Mouse (Mus musculus) forebrain, postnatal 0 days (tissue): Measurements from ENCODE around the gene Jchain. TPM values are rescaled to one million over a fixed set of nuclear protein-coding genes. Genes with fewer than 3 reads are reported as not detected.

Source experiments
- ATAC-seq: fragments of 200-750 bp; cut with Nextera tagmentation; 2 replicates; pipeline ENCODE4 v1.8.0; 2017; ENCODE audit warnings: mild to moderate bottlenecking, moderate library complexity
- DNase-seq: peaks from one replicate; pipeline ENCODE4 v3.0.0-alpha.2; 2015
- H3K27ac ChIP-seq: fragments of 300-500 bp; sonication (generic); 2 replicates; pipeline ENCODE4 v1.5.1; 2014; ENCODE audit warnings: low read depth, mild to moderate bottlenecking, antibody characterized with exemption, low read length, moderate library complexity, mixed read lengths
- H3K27me3 ChIP-seq: fragments of 300-500 bp; sonication (generic); 2 replicates; pipeline ENCODE4 v1.6.1; 2014; ENCODE audit warnings: mild to moderate bottlenecking, low read length, mixed read lengths; ENCODE audit not compliant: insufficient read depth
- H3K36me3 ChIP-seq: fragments of 300-500 bp; sonication (generic); 2 replicates; pipeline ENCODE4 v1.6.1; 2014; ENCODE audit warnings: mild to moderate bottlenecking, moderate library complexity; ENCODE audit not compliant: insufficient read depth
- H3K4me1 ChIP-seq: fragments of 300-500 bp; sonication (generic); 2 replicates; pipeline ENCODE4 v1.6.1; 2014; ENCODE audit warnings: antibody characterized with exemption; ENCODE audit not compliant: insufficient read depth
- H3K4me2 ChIP-seq: fragments of 300-500 bp; sonication (generic); 2 replicates; pipeline ENCODE4 v1.6.1; 2014; ENCODE audit warnings: low read depth, mild to moderate bottlenecking, moderate library complexity
- H3K4me3 ChIP-seq: fragments of 300-500 bp; sonication (generic); 2 replicates; pipeline ENCODE4 v1.5.1; 2014; ENCODE audit warnings: low read depth, low read length, mixed read lengths
- H3K9ac ChIP-seq: fragments of 300-500 bp; sonication (generic); 2 replicates; pipeline ENCODE4 v1.6.1; 2014; ENCODE audit warnings: mild to moderate bottlenecking
- H3K9me3 ChIP-seq: fragments of 300-500 bp; sonication (generic); 2 replicates; pipeline ENCODE4 v1.6.1; 2016; ENCODE audit warnings: low read length
- CTCF ChIP-seq: sonication (generic); IDR thresholded peaks from 2 replicates; pipeline ENCODE4 v1.5.1; 2016; ENCODE audit warnings: antibody characterized with exemption, control low read depth, low read depth
- WGBS: fragments of 180-500 bp; shearing (Covaris S2); extraction: QIAGEN DNeasy Blood & Tissue Kit; methylation state at CpG from one replicate; pipeline ENCODE4 v1.1.7; 2014; 5-methylcytosine and 5-hydroxymethylcytosine counted together
- polyA plus RNA-seq: library from polyadenylated mRNA; unstranded; fragments of >200 nt; fragmentation: Nextera tagmentation; extraction: Ambion mirVana; gene quantifications from 2 replicates; pipeline ENCODE4 v1.2.1, GENCODE M21; 2015
- total RNA-seq: library from RNA; depleted of rRNA; stranded (reverse); fragments of >200 nt; gene quantifications from 2 replicates; pipeline ENCODE4 v1.2.3, GENCODE M21; 2014; rRNA removed

Gene Jchain
- 0.14 and 0.23 TPM in 2 replicates for total RNA-seq
- 0.28 and 0.33 TPM in 2 replicates for polyA plus RNA-seq

- 94% methylated on average over 3 of the region's 3 CpGs for WGBS
- no peak for TF ChIP-seq CTCF
- Histone ChIP-seq H3K9me3 (no peaks in the 10 kb centered on the region), H3K4me3 (no peak within 1 kb of the TSS), H3K4me2 (no peak within 1 kb of the TSS), H3K27me3 (no peaks in the 10 kb centered on the region), H3K9ac (no peak within 1 kb of the TSS), H3K4me1 (no peaks in the 10 kb centered on the region), H3K36me3 (no peaks in the 10 kb centered on the region), H3K27ac (no peak within 1 kb of the TSS)
- ATAC-seq: no peak
- no peak for DNase-seq
These were observed at the start of gene Jchain for GRCm38 (mm10) chr5:88527657-88528056. TSS of gene Jchain (minus strand) at chr5:88527891.

GRCm38 (mm10) chr5:88575506-88576338 is 48.0 kb upstream of the Jchain start:
- H3K9me3 ChIP-seq: no peaks in the 10 kb centered on the region

DNA sequence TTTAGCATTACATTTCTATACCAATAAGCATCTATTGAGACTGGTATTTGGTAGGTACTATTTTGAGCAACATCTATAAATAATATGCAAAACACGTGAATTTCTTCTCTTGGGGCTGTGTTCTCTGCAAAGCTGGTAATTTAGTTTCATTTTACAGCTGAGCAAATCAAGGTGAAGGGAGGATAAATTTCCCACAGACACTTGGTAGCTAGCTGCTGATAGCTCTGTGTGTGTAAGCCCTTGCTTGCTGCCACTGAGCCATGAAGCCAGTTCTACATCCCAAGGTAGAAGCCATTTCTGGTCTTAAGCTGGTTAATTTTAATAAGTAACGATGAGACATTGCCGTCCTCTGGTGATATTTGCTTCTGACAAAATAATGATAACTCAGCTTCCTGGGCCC is 47.1 kb upstream of the Jchain start:
- Histone ChIP-seq H3K36me3 (0 out of 2 replicates have a peak, but pooled peaks cover 4% of the 10 kb centered on the region), H3K4me2 (no peak overlapping the region), H3K27ac (no peak overlapping the region), H3K27me3 (no peaks in the 10 kb centered on the region), H3K9ac (no peak overlapping the region), H3K4me3 (no peak overlapping the region), H3K4me1 (no peaks in the 10 kb centered on the region), H3K9me3 (no peaks in the 10 kb centered on the region)
- DNase-seq (no peak), ATAC-seq (no peak)
- TF ChIP-seq CTCF: no peak
- 87% methylated on average over 3 of the region's 3 CpGs for WGBS

More at GRCm38 (mm10) chr5:88575506-88576338, 48.0 kb upstream of the Jchain start:
- H3K4me3 ChIP-seq: no peak overlapping the region
- DNase-seq: peak; percentile 35
- peak; percentile 51 for ATAC-seq
- 0 out of 2 replicates have a peak, but pooled peaks cover under 1% of the 10 kb centered on the region for H3K36me3 ChIP-seq
- no peaks in the 10 kb centered on the region for H3K27me3 ChIP-seq
- H3K4me2 ChIP-seq: no peak overlapping the region
- no peak overlapping the region for H3K9ac ChIP-seq
- no peaks in the 10 kb centered on the region for H3K4me1 ChIP-seq
- 72% methylated on average over 3 of the region's 3 CpGs for WGBS
- H3K27ac ChIP-seq: no peak overlapping the region
- TF ChIP-seq CTCF: no peak

GRCm38 (mm10) chr5:88569541-88569940 is 41.9 kb upstream of the Jchain start:
- Histone ChIP-seq H3K9ac (no peak overlapping the region), H3K27me3 (no peaks in the 10 kb centered on the region), H3K4me1 (peaks cover 6% of the 10 kb centered on the region; the same call in 1 of the 2 replicates), H3K36me3 (0 out of 2 replicates have a peak, but pooled peaks cover 4% of the 10 kb centered on the region), H3K4me2 (no peak overlapping the region), H3K27ac (no peak overlapping the region), H3K9me3 (no peaks in the 10 kb centered on the region), H3K4me3 (no peak overlapping the region)
- no peak for ATAC-seq
- no peak for TF ChIP-seq CTCF
- WGBS: 60% methylated on average over 3 of the region's 3 CpGs
- DNase-seq: no peak

DNA sequence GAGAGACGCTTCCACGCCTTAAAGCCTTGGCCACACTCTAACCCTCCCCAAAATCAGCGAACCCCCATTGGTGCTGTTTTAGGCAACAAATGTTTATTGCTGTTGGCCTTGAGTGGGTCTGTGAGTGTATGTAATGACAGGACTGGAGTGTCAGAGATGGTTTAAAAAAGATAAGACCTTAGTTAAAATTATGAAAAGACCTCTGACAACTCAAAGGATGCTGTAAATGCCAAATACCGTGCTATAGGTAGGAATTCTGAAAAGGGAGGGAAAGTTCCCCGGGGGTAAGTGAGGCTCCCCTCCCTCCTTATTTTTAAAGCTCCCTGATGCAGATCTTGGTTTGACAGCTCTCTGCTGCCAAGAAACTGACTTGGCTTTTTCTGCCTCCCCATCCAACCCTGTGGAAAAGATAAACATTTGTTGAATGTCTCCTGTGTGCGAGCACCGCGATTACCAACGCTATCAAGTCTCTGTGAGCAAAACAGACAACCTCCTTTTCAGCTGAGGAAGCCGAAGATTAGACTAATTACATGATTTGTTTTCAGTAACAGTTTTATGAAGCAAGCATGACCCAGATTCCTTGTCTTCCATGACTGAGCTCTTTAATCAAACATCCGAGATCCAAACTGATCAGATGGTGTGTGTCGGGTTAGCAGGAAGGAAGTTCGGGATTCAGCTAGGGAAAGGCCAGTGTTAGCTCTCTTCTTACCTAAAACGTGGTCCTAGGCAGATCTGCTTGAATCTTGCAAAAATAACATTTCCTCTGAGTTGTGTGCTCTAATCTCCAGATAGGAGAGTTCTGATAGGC is 38.5 kb upstream of the Jchain start:
- 2% methylated on average over 14 of the region's 14 CpGs for WGBS
- ATAC-seq: peak; percentile 15

DNA sequence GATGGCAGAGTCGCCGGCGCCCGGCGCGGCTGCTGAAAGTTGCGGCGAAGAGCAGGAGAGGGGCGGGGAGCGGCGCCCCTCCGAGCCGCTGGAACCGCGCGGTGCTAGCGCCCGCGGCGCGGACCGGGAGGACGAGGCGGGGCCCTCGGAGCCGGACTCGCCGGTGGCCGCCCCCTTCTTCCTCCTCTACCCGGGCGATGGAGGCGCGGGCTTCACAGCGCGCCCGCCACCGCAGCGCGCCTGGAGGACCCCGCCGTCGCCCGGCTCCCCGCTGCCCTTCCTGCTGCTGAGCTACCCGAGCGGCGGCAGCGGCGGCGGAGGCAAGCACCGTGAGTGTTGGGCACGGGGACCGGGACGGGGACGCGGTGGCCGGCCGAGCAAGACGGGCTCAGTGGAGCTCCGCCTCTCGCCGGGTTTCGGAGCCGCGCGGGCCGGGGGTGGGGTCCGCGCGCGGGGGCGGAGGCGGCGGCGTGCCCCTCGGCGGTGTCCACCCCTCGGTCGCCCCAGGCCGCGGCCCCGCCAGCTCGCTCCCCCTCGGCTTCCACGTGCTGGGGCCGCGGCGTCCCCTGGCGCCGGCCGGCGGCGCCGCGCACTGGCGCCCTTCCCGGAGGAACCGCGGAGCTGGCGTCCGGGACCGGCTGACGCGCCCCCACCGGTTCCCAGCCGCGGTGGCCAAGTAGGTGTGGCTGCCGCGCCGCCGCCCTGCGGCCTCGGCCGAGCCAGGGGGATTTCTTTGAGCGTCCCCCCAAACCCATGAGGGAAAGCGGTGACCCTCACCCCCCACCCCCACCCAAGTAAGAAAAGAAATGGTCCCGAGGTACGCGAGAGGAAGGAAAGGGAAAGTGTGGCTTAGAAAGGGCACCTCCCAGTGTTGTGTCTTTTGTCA is 37.7 kb upstream of the Jchain start:
- DNase-seq (peak; percentile 64), ATAC-seq (peak; percentile 70)
- peaks cover 6% of the 10 kb centered on the region; the same call in 1 of the 2 replicates for H3K4me1 ChIP-seq
- peak overlapping the region; percentile 68 for H3K4me2 ChIP-seq
- H3K9me3 ChIP-seq: no peaks in the 10 kb centered on the region
- WGBS: 4% methylated on average over 69 of the region's 119 CpGs
- 0 out of 2 replicates have a peak, but pooled peaks have one; percentile 2 for TF ChIP-seq CTCF
- H3K27me3 ChIP-seq: no peaks in the 10 kb centered on the region
- peak overlapping the region; percentile 72 for H3K9ac ChIP-seq
- peak overlapping the region; percentile 86 for H3K27ac ChIP-seq
- H3K36me3 ChIP-seq: 0 out of 2 replicates have a peak, but pooled peaks cover under 1% of the 10 kb centered on the region
- H3K4me3 ChIP-seq: peak overlapping the region; percentile 84

More for the DNA sequence above, 38.5 kb upstream of the Jchain start:
- peak overlapping the region; percentile 68 for H3K4me2 ChIP-seq
- no peak for TF ChIP-seq CTCF
- peak overlapping the region; percentile 86 for H3K27ac ChIP-seq
- peak overlapping the region; percentile 72 for H3K9ac ChIP-seq
- DNase-seq: peak; percentile 52
- no peaks in the 10 kb centered on the region for H3K9me3 ChIP-seq
- peaks cover 6% of the 10 kb centered on the region; the same call in 1 of the 2 replicates for H3K4me1 ChIP-seq
- 0 out of 2 replicates have a peak, but pooled peaks cover 4% of the 10 kb centered on the region for H3K36me3 ChIP-seq
- H3K4me3 ChIP-seq: peak overlapping the region; percentile 84
- no peaks in the 10 kb centered on the region for H3K27me3 ChIP-seq
